Mouse (Mus musculus) brain, adult 2 months (tissue): ENCODE results near the gene Psme2.

Experiments used
- DNase-seq: peaks from one replicate; pipeline ENCODE4 v3.0.0; 2011; ENCODE audit warnings: low read depth, low spot score

Gene Psme2

DNA sequence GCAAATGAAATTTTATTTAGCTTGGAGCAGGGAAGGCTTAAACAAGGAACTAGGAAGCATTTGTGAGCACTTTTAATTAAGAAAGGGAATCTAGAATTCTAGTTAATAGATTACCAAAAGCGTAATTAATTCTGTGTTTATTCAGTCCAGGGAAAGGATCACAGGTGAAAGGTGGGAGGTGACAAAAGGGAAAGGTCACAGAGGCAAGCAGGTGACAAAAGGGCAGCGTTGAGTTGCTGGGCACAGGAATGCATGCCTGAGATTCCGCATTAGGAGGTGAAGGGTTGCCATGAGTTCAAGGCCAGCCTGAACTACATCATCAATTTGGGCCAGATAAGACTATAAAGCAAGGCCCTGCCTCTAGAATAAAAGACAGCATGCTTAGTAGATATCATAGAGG lies 23.4 kb downstream of the Psme2 start:
- no peak for DNase-seq

GRCm38 (mm10) chr14:55565748-55566147 lies 25.2 kb downstream of the Psme2 start:
- DNase-seq, result no peak

DNA sequence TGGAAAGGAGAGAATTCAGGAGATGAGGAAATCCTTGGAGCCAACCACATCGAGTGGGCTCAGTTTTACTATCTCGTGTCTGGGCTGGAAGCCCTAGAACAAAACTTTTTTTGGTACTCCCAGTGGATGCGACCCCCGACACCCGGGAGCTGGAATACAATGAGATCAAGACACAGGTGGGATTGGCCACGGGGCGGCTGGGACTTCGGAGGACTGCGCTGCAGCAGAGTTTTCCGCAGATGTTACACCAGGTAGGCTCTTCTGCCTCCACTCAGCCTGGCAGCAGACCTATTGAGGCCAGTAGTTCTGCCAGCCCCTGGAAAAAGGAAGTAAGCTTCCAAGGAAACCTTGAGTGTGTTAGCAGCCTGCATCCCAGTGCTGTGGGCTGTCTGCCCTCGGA lies 27.7 kb downstream of the Psme2 start:
- DNase-seq, result no peak

DNA sequence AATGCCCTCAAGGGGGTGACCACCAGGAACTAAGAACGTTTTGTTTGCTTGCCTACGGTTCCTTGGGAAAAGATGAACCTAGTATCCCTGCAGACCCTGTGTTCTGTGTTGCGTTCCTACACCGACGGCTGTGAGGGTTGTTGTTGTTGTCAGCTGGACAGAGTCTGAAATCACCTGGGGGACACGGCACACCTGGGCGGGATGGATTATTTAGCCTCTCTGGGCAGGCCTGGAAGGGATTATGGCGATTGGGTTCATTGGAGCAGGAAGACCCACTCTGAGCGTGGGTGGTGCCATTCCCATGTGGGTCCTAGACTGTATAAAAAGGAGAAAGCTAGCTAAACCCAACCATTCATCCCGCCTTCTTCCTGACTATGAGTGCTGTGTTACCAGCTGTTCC lies 29.1 kb downstream of the Psme2 start:
- DNase-seq, result no peak

GRCm38 (mm10) chr14:55560202-55561073 lies 30.5 kb downstream of the Psme2 start, which contains the start of gene A730061H03Rik:
TSS of gene A730061H03Rik (minus strand) at chr14:55560406.
- DNase-seq, result peak; percentile 100

DNA sequence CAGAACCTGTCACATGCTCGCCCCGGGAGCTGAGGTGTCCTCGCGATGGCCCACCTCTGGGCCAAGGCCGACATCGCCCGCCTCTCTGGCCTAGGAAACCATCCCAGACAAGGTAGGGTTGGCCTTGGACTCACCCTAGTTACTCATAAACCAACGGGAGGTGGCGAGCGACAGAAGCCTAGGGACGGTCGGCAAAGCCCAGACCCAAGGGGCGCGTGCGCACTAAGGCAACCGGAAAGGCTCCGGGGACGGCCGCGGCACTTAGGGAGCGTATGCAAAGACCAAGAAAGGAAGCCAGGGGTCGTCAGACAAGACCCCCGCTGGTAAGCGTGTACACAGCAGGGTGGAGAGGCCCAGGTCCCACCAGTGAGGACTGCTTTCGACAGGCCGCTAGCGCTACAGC lies 31.1 kb downstream of the Psme2 start, which contains the start of gene Dcaf11:
Gene Dcaf11, plus strand, starts transcription at position 208 of the 403 bp plus-strand sequence.
- DNase-seq, result peak; percentile 97

DNA sequence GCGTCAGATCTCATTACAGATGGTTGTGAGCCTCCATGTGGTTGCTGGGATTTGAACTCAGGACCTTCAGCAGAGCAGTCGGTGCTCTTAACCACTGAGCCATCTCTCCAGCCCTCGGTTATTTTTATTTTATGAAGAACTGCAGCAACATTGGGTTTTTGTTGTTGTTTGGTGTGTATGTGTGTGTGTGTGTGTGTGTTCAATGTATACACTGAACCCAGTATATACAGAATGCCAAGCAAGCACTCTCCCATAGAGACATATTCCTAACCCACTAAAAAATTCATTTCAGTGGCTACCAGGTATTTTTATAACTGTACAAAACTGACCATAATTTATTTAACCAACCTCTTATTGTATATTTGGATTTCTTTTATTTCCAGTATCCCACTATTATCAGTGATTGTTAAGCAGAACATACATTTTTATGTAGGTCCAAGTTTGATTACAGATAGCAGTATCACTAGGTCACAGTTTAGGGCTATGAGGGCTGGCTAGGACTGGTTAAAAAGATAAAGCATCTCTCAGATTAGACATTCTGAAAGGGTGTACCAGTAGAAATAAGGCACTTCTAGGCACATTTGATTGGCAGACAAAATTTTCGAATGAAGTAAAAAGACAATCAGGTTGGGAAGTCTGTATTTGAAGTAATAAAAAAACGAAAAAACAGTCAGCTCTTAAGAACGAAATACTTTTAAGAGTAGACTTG lies 32.0 kb downstream of the Psme2 start:
- no peak for DNase-seq

DNA sequence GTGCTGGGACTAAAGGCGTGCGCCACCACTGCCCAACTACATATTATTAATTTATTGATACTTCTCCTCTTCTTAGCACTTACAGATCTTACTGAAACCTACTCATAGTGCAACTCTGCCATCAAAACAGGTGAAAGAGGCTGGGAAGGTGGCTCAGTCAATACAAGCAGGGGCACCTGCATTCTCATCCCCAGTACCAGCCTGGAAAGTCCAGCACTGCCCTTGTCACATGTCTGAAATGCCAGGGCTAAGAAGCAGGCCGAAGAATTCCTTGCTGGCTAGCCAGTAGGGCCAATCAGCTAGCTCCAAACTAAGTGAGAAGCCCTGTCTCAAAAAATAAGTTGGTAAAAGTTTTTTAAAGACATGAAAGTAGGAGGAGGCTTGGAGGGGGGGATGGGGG lies 33.3 kb downstream of the Psme2 start:
- no peak for DNase-seq

- DNase-seq, result peak; percentile 89
Measured at GRCm38 (mm10) chr14:55557003-55557402, 33.9 kb downstream of the Psme2 start.

GRCm38 (mm10) chr14:55555788-55556187 lies 35.1 kb downstream of the Psme2 start:
- no peak for DNase-seq

- DNase-seq, result no peak
Measured at GRCm38 (mm10) chr14:55554635-55555034, 36.3 kb downstream of the Psme2 start.

DNA sequence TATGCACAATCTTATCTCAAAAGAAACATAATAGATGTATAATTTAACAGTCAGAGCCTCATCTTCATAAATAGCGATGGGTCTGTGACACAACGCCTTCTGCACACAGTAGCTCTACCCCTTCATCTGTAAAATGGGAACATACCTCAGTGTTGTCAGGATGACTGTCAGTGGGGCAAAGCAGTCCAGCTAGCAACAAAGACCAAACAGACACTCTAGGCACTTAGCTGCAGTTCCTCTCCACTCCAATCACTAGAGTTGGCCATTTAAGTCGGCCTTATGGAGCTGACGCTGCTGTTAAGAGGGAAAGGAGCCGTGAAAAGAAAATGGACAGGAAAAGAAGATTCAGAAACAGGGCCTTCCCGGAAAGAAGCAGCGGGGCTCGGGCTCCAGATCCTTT lies 39.1 kb downstream of the Psme2 start:
- no peak for DNase-seq

GRCm38 (mm10) chr14:55551347-55551746 lies 39.6 kb downstream of the Psme2 start:
- no peak for DNase-seq

- peak; percentile 56 for DNase-seq
Measured at GRCm38 (mm10) chr14:55550191-55550590, 40.7 kb downstream of the Psme2 start.

GRCm38 (mm10) chr14:55544334-55544733 lies 46.6 kb downstream of the Psme2 start:
- DNase-seq, result peak; percentile 54

GRCm38 (mm10) chr14:55542268-55542667 lies 48.6 kb downstream of the Psme2 start:
- DNase-seq, result no peak

- DNase-seq, result peak; percentile 93
Measured at GRCm38 (mm10) chr14:55540787-55541321, 50.1 kb downstream of the Psme2 start.

- DNase-seq, result peak; percentile 95
Measured at GRCm38 (mm10) chr14:55540067-55540786, 50.7 kb downstream of the Psme2 start, which contains the start of gene Pck2. TSS of gene Pck2 (plus strand) at chr14:55540266.
